Mouse (Mus musculus): ENCODE measurements around the gene Slc9a5.

The Slc9a5 gene

GRCm38 (mm10) chr8:105348450-105349095, at the start of gene Slc9a5:
Slc9a5 (plus strand) TSS chr8:105348843.
- peak; percentile 80 for DNase-seq (ENCODE audit: low spot score)

GRCm38 (mm10) chr8:105299962-105300361, 48.7 kb upstream of the Slc9a5 start:
- no peak for DNase-seq (ENCODE audit: low spot score)

GRCm38 (mm10) chr8:105303396-105303795, 45.2 kb upstream of the Slc9a5 start:
- DNase-seq (ENCODE audit: low spot score) = no peak

- no peak for DNase-seq (ENCODE audit: low spot score)
Observed at GRCm38 (mm10) chr8:105303874-105304273, 44.8 kb upstream of the Slc9a5 start.

- no peak for DNase-seq (ENCODE audit: low spot score)
Observed at GRCm38 (mm10) chr8:105304325-105305210, 44.1 kb upstream of the Slc9a5 start.

- peak; percentile 63 for DNase-seq (ENCODE audit: low spot score)
Observed at GRCm38 (mm10) chr8:105305211-105306145, 43.2 kb upstream of the Slc9a5 start, which contains the start of gene Elmo3. Elmo3 (plus strand) TSS chr8:105305601.

GRCm38 (mm10) chr8:105306146-105306691, 42.4 kb upstream of the Slc9a5 start:
- DNase-seq (ENCODE audit: low spot score) = no peak

- DNase-seq (ENCODE audit: low spot score) = no peak
Observed at GRCm38 (mm10) chr8:105307670-105308069, 41.0 kb upstream of the Slc9a5 start.

GRCm38 (mm10) chr8:105308428-105308827, 40.2 kb upstream of the Slc9a5 start:
- no peak for DNase-seq (ENCODE audit: low spot score)

- no peak for DNase-seq (ENCODE audit: low spot score)
Observed at GRCm38 (mm10) chr8:105309142-105309847, 39.3 kb upstream of the Slc9a5 start.

GRCm38 (mm10) chr8:105310118-105310517, 38.5 kb upstream of the Slc9a5 start:
- no peak for DNase-seq (ENCODE audit: low spot score)

- DNase-seq (ENCODE audit: low spot score) = no peak
Observed at GRCm38 (mm10) chr8:105311718-105312117, 36.9 kb upstream of the Slc9a5 start.

- no peak for DNase-seq (ENCODE audit: low spot score)
Observed at GRCm38 (mm10) chr8:105312891-105313481, 35.7 kb upstream of the Slc9a5 start.

GRCm38 (mm10) chr8:105313622-105314402, 34.8 kb upstream of the Slc9a5 start:
- DNase-seq (ENCODE audit: low spot score) = no peak

GRCm38 (mm10) chr8:105315073-105315769, 33.4 kb upstream of the Slc9a5 start:
- no peak for DNase-seq (ENCODE audit: low spot score)

- no peak for DNase-seq (ENCODE audit: low spot score)
Observed at GRCm38 (mm10) chr8:105317941-105318340, 30.7 kb upstream of the Slc9a5 start.

GRCm38 (mm10) chr8:105318662-105319190, 29.9 kb upstream of the Slc9a5 start:
- no peak for DNase-seq (ENCODE audit: low spot score)

GRCm38 (mm10) chr8:105323183-105323582, 25.5 kb upstream of the Slc9a5 start:
- no peak for DNase-seq (ENCODE audit: low spot score)

GRCm38 (mm10) chr8:105325641-105326093, 23.0 kb upstream of the Slc9a5 start:
- DNase-seq (ENCODE audit: low spot score) = no peak

Measured in testis, postnatal 14 days (tissue).